Comparison of ENCODE assay signal across 11 mouse cellular contexts in the genomic region with DNA sequence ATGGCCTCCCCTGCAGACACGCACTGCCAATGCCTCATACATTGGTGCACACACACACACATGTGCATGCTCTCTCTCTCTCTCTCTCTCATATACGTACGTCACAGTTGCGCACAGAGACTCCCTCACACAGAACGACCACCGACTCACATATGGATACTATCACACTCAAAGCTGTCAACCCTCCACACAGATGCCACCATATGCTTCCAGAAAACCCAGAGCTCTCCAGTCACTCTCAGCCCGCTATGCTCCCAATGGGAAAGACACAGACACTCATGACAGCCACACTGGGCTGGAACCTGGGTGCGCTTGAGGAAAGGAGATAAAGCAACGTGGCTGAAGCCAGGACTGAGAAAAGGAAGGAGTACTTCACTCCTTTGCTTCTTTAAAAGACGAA. TPM values are rescaled to one million over a fixed set of nuclear protein-coding genes. Genes with fewer than 3 reads are reported as not detected.
DNase-seq lines count a peak whose midpoint lies in the region; ATAC-seq and TF ChIP-seq lines count a peak whose summit lies in the region.
"Had no signal": no experiment of that assay in that cellular context is flagged by ENCODE, and none has a peak within 500 bp of the region (broad histone marks: within the 10 kb centered on the region; RNA-seq: fewer than 3 reads in every experiment).

No protein-coding gene starts in this region.

- H3K9me3 ChIP-seq in kidney, embryonic 16.5 days (ENCODE audit: low read length), result no peaks in the 10 kb centered on the region
- H3K9me3 ChIP-seq in stomach, embryonic 15.5 days, result no peaks in the 10 kb centered on the region
- no peaks in the 10 kb centered on the region for H3K9me3 ChIP-seq in stomach, postnatal 0 days (ENCODE audit: control insufficient read depth, low read length)

- peaks cover 50% of the 10 kb centered on the region for H3K4me1 ChIP-seq in kidney, embryonic 16.5 days (ENCODE audit: insufficient read depth, low read length)
- peaks cover 41% of the 10 kb centered on the region for H3K4me1 ChIP-seq in stomach, embryonic 15.5 days
- H3K4me1 ChIP-seq in stomach, postnatal 0 days (replicated peaks; ENCODE audit: control insufficient read depth, insufficient read depth), result 0 out of 2 replicates have a peak, but pooled peaks cover 1% of the 10 kb centered on the region

- no peak overlapping the region for H3K4me2 ChIP-seq in kidney, embryonic 16.5 days (replicated peaks; ENCODE audit: low read depth, low read length)
- H3K4me2 ChIP-seq in stomach, embryonic 15.5 days, result no peak overlapping the region
- no peak overlapping the region for H3K4me2 ChIP-seq in stomach, postnatal 0 days (replicated peaks; ENCODE audit: low read depth)

- 0 out of 2 replicates have a peak overlapping the region, but pooled peaks have one; percentile 1 for H3K9ac ChIP-seq in kidney, embryonic 16.5 days (replicated peaks; ENCODE audit: low read length)
- no peak overlapping the region for H3K9ac ChIP-seq in stomach, embryonic 15.5 days
- no peak overlapping the region for H3K9ac ChIP-seq in stomach, postnatal 0 days (ENCODE audit: low read length)

- H3K36me3 ChIP-seq in kidney, embryonic 16.5 days (ENCODE audit: insufficient read depth, low read length), result no peaks in the 10 kb centered on the region
- H3K36me3 ChIP-seq in stomach, embryonic 15.5 days, result no peaks in the 10 kb centered on the region
- H3K36me3 ChIP-seq in stomach, postnatal 0 days (ENCODE audit: control insufficient read depth, insufficient read depth, low read length), result no peaks in the 10 kb centered on the region

- WGBS in kidney, embryonic 16.5 days, result 61% methylated on average over 10 of the region's 10 CpGs
- WGBS in stomach, embryonic 15.5 days, result 60% methylated on average over 10 of the region's 10 CpGs
- WGBS in stomach, postnatal 0 days, result 74% methylated on average over 10 of the region's 10 CpGs

- H3K4me3 ChIP-seq in kidney, embryonic 16.5 days (ENCODE audit: low read length), result no peak overlapping the region
- no peak overlapping the region for H3K4me3 ChIP-seq in stomach, embryonic 15.5 days (replicated peaks)
- no peak overlapping the region for H3K4me3 ChIP-seq in stomach, postnatal 0 days (ENCODE audit: low read depth, low read length)

- no peak for TF ChIP-seq CTCF in stomach, postnatal 0 days (IDR thresholded peaks at IDR 0.05; ENCODE audit: low read depth)

- no peak for TF ChIP-seq EP300 in stomach, postnatal 0 days (optimal IDR thresholded peaks at IDR 0.05)

- ATAC-seq in kidney, embryonic 16.5 days (ENCODE audit: low FRiP score, low TSS enrichment), result no peak
- ATAC-seq in stomach, embryonic 15.5 days (ENCODE audit: insufficient read depth, low FRiP score, low read depth), result no peak
- ATAC-seq in stomach, postnatal 0 days (ENCODE audit: low FRiP score, low TSS enrichment), result no peak

- H3K27ac ChIP-seq in kidney, embryonic 16.5 days (ENCODE audit: low read length), result peak overlapping the region; percentile 54; the same call in 1 of the 2 replicates
- H3K27ac ChIP-seq in stomach, embryonic 15.5 days, result peak overlapping the region; percentile 65; the same call in 1 of the 2 replicates
- H3K27ac ChIP-seq in stomach, postnatal 0 days (replicated peaks), result no peak overlapping the region

- 0 out of 2 replicates have a peak, but pooled peaks cover 4% of the 10 kb centered on the region for H3K27me3 ChIP-seq in kidney, embryonic 16.5 days (ENCODE audit: insufficient read depth, low read length)
- H3K27me3 ChIP-seq in stomach, embryonic 15.5 days (replicated peaks), result no peaks in the 10 kb centered on the region
- no peaks in the 10 kb centered on the region for H3K27me3 ChIP-seq in stomach, postnatal 0 days (ENCODE audit: control insufficient read depth, insufficient read depth, low read length)

- intact Hi-C loops in gastrocnemius, postnatal 14 days (cut with DNase I; ENCODE audit: low total_unique reads), result no loop called here

- peak; percentile 1 for DNase-seq in gastrocnemius, postnatal 14 days
- DNase-seq in gastrocnemius, adult 18-20 months (ENCODE audit: low spot score), result no peak
- DNase-seq in kidney, adult 8-10 months, result no peak
- DNase-seq in stomach, postnatal 0 days (ENCODE audit: low spot score), result no peak
- DNase-seq in right cerebral cortex, postnatal 25 days, result no peak
- no peak for DNase-seq in adrenal gland, postnatal 10 days
- DNase-seq: gastrocnemius, postnatal 25 days; kidney, postnatal 36 days had no signal

RNA-seq across cellular contexts. Expression of a gene that starts 14.9 kb away (rescaled TPM):
- total RNA-seq in gastrocnemius, postnatal 14 days (2021), result 10 to 100 TPM; 15.3 to 38.0 TPM
- total RNA-seq in gastrocnemius, adult 18-20 months (2021), result 10 to 100 TPM; 14.4 to 47.1 TPM
- 18.8 and 22.8 TPM in 2 replicates for polyA plus RNA-seq in kidney, embryonic 16.5 days (2015; fragmentation: Nextera tagmentation; extraction: Ambion mirVana)
- 8.3 and 11.8 TPM in 2 replicates for polyA plus RNA-seq in stomach, embryonic 15.5 days (2015; fragmentation: Nextera tagmentation; extraction: Ambion mirVana)
- polyA plus RNA-seq in stomach, postnatal 0 days (2015; fragmentation: Nextera tagmentation; extraction: Ambion mirVana), result 4.3 and 5.9 TPM in 2 replicates
- 10 to 100 TPM; 53.0 to 67.0 TPM for total RNA-seq in adrenal gland, postnatal 10 days (2021)
- total RNA-seq: megakaryocyte progenitor cell, adult 5-6 weeks had no signal

RNA-seq across cellular contexts. Expression of a gene that starts 17.8 kb away (rescaled TPM):
- 10 to 100 TPM; 49.3 to 56.9 TPM for total RNA-seq in gastrocnemius, postnatal 14 days (2021)
- 10 to 100 TPM; 44.7 to 53.1 TPM for total RNA-seq in gastrocnemius, adult 18-20 months (2021)
- polyA plus RNA-seq in kidney, embryonic 16.5 days (2015; fragmentation: Nextera tagmentation; extraction: Ambion mirVana), result 168 and 184 TPM in 2 replicates
- polyA plus RNA-seq in stomach, embryonic 15.5 days (2015; fragmentation: Nextera tagmentation; extraction: Ambion mirVana), result 153 and 157 TPM in 2 replicates
- polyA plus RNA-seq in stomach, postnatal 0 days (2015; fragmentation: Nextera tagmentation; extraction: Ambion mirVana), result 73.7 and 80.0 TPM in 2 replicates
- 10 to 100 TPM; 61.0 to 68.2 TPM for total RNA-seq in adrenal gland, postnatal 10 days (2021)

RNA-seq across cellular contexts. Expression of a gene that starts 31.4 kb away (rescaled TPM):
- 10 to 100 TPM; 40.3 to 49.9 TPM for total RNA-seq in gastrocnemius, postnatal 14 days (2021)
- 10 to 100 TPM; 46.9 to 48.3 TPM for total RNA-seq in gastrocnemius, adult 18-20 months (2021)
- 76.0 and 84.9 TPM in 2 replicates for polyA plus RNA-seq in kidney, embryonic 16.5 days (2015; fragmentation: Nextera tagmentation; extraction: Ambion mirVana)
- polyA plus RNA-seq in stomach, embryonic 15.5 days (2015; fragmentation: Nextera tagmentation; extraction: Ambion mirVana), result 59.5 and 61.1 TPM in 2 replicates
- 38.0 and 40.2 TPM in 2 replicates for polyA plus RNA-seq in stomach, postnatal 0 days (2015; fragmentation: Nextera tagmentation; extraction: Ambion mirVana)
- 10 to 100 TPM; 36.2 to 39.0 TPM for total RNA-seq in adrenal gland, postnatal 10 days (2021)

RNA-seq across cellular contexts. Expression of a gene that starts 41.0 kb away (rescaled TPM):
- 10 to 100 TPM; 39.6 to 44.8 TPM for total RNA-seq in gastrocnemius, postnatal 14 days (2021)
- 10 to 100 TPM; 42.5 to 45.3 TPM for total RNA-seq in gastrocnemius, adult 18-20 months (2021)
- polyA plus RNA-seq in kidney, embryonic 16.5 days (2015; fragmentation: Nextera tagmentation; extraction: Ambion mirVana), result 137 and 149 TPM in 2 replicates
- polyA plus RNA-seq in stomach, embryonic 15.5 days (2015; fragmentation: Nextera tagmentation; extraction: Ambion mirVana), result 124 and 130 TPM in 2 replicates
- polyA plus RNA-seq in stomach, postnatal 0 days (2015; fragmentation: Nextera tagmentation; extraction: Ambion mirVana), result 129 TPM in 2 replicates
- total RNA-seq in adrenal gland, postnatal 10 days (2021), result 100 to 1,000 TPM; 100 to 104 TPM

RNA-seq across cellular contexts. Expression of a gene that starts 41.8 kb away (rescaled TPM):
- total RNA-seq in gastrocnemius, postnatal 14 days (2021), result 1 to 10 TPM; 6.7 to 9.9 TPM
- 10 to 100 TPM in 1 of 2 experiments, 1 to 10 TPM in 1; 8.6 to 15.3 TPM for total RNA-seq in gastrocnemius, adult 18-20 months (2021)
- polyA plus RNA-seq in kidney, embryonic 16.5 days (2015; fragmentation: Nextera tagmentation; extraction: Ambion mirVana), result 18.9 and 23.5 TPM in 2 replicates
- 18.3 and 24.0 TPM in 2 replicates for polyA plus RNA-seq in stomach, embryonic 15.5 days (2015; fragmentation: Nextera tagmentation; extraction: Ambion mirVana)
- 50.5 and 55.4 TPM in 2 replicates for polyA plus RNA-seq in stomach, postnatal 0 days (2015; fragmentation: Nextera tagmentation; extraction: Ambion mirVana)
- 10 to 100 TPM; 10.3 to 10.5 TPM for total RNA-seq in adrenal gland, postnatal 10 days (2021)
- total RNA-seq: megakaryocyte progenitor cell, adult 5-6 weeks had no signal
